11 mouse cellular contexts compared by ENCODE assay signal in genomic region chr5:138776346-138776745, GRCm38 (mm10). TPM values are rescaled to one million over a fixed set of nuclear protein-coding genes. Genes with fewer than 3 reads are reported as not detected.
DNase-seq lines count a peak whose midpoint lies in the region; ATAC-seq lines count a peak whose summit lies in the region.
"Had no signal": no experiment of that assay in that cellular context is flagged by ENCODE, and none has a peak within 500 bp of the region (broad histone marks: within the 10 kb centered on the region; RNA-seq: fewer than 3 reads in every experiment).

No protein-coding gene starts in this region.

- no peak overlapping the region for H3K9ac ChIP-seq in liver, embryonic 15.5 days
- H3K9ac ChIP-seq: embryonic facial prominence, embryonic 15.5 days; hindbrain, embryonic 14.5 days had no signal

- 0 out of 2 replicates have a peak, but pooled peaks cover 19% of the 10 kb centered on the region for H3K4me1 ChIP-seq in liver, embryonic 15.5 days (replicated peaks)

- no peak overlapping the region for H3K27ac ChIP-seq in liver, embryonic 15.5 days (replicated peaks)
- H3K27ac ChIP-seq: embryonic facial prominence, embryonic 15.5 days; hindbrain, embryonic 14.5 days had no signal

- no peak overlapping the region for H3K4me3 ChIP-seq in liver, embryonic 15.5 days (replicated peaks)
- H3K4me3 ChIP-seq: embryonic facial prominence, embryonic 15.5 days had no signal

- H3K36me3 ChIP-seq in liver, embryonic 15.5 days (replicated peaks): no peaks in the 10 kb centered on the region
- H3K36me3 ChIP-seq: embryonic facial prominence, embryonic 15.5 days had no signal

- peak; percentile 30 for DNase-seq in cerebellum, adult 11-12 months
- peak; percentile 23 to 56 for DNase-seq in urinary bladder, postnatal 36 days (ENCODE audit: low spot score in 2 of 2)
- no peak for DNase-seq in urinary bladder, postnatal 10 days (ENCODE audit: low spot score)
- DNase-seq in kidney, postnatal 25 days: no peak
- no peak for DNase-seq in thymus, postnatal 25 days
- no peak for DNase-seq in kidney, postnatal 14 days
- DNase-seq: adrenal gland, postnatal 25 days had no signal

- no peak for ATAC-seq in cerebellum, adult (ENCODE audit: insufficient number of reproducible peaks, low FRiP score, low TSS enrichment)
- ATAC-seq in liver, embryonic 15.5 days (ENCODE audit: insufficient read depth): peak; percentile 44

- H3K4me2 ChIP-seq in liver, embryonic 15.5 days: no peak overlapping the region
- H3K4me2 ChIP-seq: embryonic facial prominence, embryonic 15.5 days; hindbrain, embryonic 14.5 days had no signal

- 24% methylated on average over 1 of the region's 1 CpGs for WGBS in liver, embryonic 15.5 days (ENCODE audit: insufficient replicate concordance)

- H3K27me3 ChIP-seq in liver, embryonic 15.5 days: no peaks in the 10 kb centered on the region
- H3K27me3 ChIP-seq: embryonic facial prominence, embryonic 15.5 days had no signal

- no peaks in the 10 kb centered on the region for H3K9me3 ChIP-seq in liver, embryonic 15.5 days (replicated peaks)
- H3K9me3 ChIP-seq: embryonic facial prominence, embryonic 15.5 days had no signal

RNA-seq across cellular contexts. Expression of gene Fam20c, which starts 22.0 kb away (rescaled TPM):
- polyA plus RNA-seq in liver, embryonic 15.5 days (2015; fragmentation: Nextera tagmentation; extraction: Ambion mirVana): 11.1 and 14.3 TPM in 2 replicates

RNA-seq across cellular contexts. Expression of gene Gm5294, which starts 43.5 kb away (rescaled TPM):
- not detected in 2 replicates for polyA plus RNA-seq in liver, embryonic 15.5 days (2015; fragmentation: Nextera tagmentation; extraction: Ambion mirVana)
- polyA plus RNA-seq: embryonic facial prominence, embryonic 15.5 days had no signal

Comparison
In these comparisons a context has a peak if more than half of its experiments do, and no peak if none do; other contexts are left out.
1. DNase-seq: peak in cerebellum, adult 11-12 months (single experiment) and urinary bladder, postnatal 36 days (2 of 2); none in urinary bladder, postnatal 10 days (single experiment), kidney, postnatal 25 days (0 of 2), thymus, postnatal 25 days (single experiment) and kidney, postnatal 14 days (single experiment).